Mouse (Mus musculus) intestine, embryonic 14.5 days (tissue): ENCODE measurements around the gene Medag. TPM values are rescaled to one million over a fixed set of nuclear protein-coding genes. Genes with fewer than 3 reads are reported as not detected.

Experiments used
- ATAC-seq: fragments of 200-750 bp; cut with Nextera tagmentation; replicated peaks from 2 replicates; pipeline ENCODE4 v1.8.0; 2017; ENCODE audit warnings: low read depth, moderate number of reproducible peaks, moderate TSS enrichment, moderate library complexity; ENCODE audit not compliant: low FRiP score, low TSS enrichment
- DNase-seq: peaks from one replicate; pipeline ENCODE4 v3.0.0-alpha.2; 2018; ENCODE audit warnings: low spot score
- H3K27ac ChIP-seq: fragments of 300-500 bp; sonication (generic); 2 replicates; pipeline ENCODE4 v1.5.1; 2014; ENCODE audit warnings: low read depth, mild to moderate bottlenecking, control low read depth
- H3K27me3 ChIP-seq: fragments of 300-500 bp; sonication (generic); replicated peaks from 2 replicates; pipeline ENCODE4 v1.6.1; 2014; ENCODE audit warnings: low read length, control low read depth; ENCODE audit not compliant: control insufficient read depth, insufficient read depth
- H3K36me3 ChIP-seq: fragments of 300-500 bp; sonication (generic); 2 replicates; pipeline ENCODE4 v1.6.1; 2014; ENCODE audit warnings: low read length, control low read depth; ENCODE audit not compliant: control insufficient read depth, insufficient read depth
- H3K4me1 ChIP-seq: fragments of 300-500 bp; sonication (generic); replicated peaks from 2 replicates; pipeline ENCODE4 v1.6.1; 2014; ENCODE audit warnings: low read length, control low read depth, mixed read lengths; ENCODE audit not compliant: control insufficient read depth, insufficient read depth
- H3K4me2 ChIP-seq: fragments of 300-500 bp; sonication (generic); 2 replicates; pipeline ENCODE4 v1.6.1; 2014; ENCODE audit warnings: low read length
- H3K4me3 ChIP-seq: fragments of 300-500 bp; sonication (generic); 2 replicates; pipeline ENCODE4 v1.5.1; 2014; ENCODE audit warnings: low read depth, low read length, control low read depth, mixed read lengths
- H3K9ac ChIP-seq: fragments of 300-500 bp; sonication (generic); 2 replicates; pipeline ENCODE4 v1.6.1; 2014; ENCODE audit warnings: mild to moderate bottlenecking, low read length
- H3K9me3 ChIP-seq: fragments of 300-500 bp; sonication (generic); 2 replicates; pipeline ENCODE4 v1.6.1; 2016; ENCODE audit warnings: low read length, control low read depth; ENCODE audit not compliant: control insufficient read depth
- WGBS: fragments of 180-500 bp; shearing (Covaris S2); extraction: QIAGEN DNeasy Blood & Tissue Kit; methylation state at CpG from one replicate; pipeline ENCODE4 v1.1.7; 2014; 5-methylcytosine and 5-hydroxymethylcytosine counted together
- polyA plus RNA-seq: library from polyadenylated mRNA; unstranded; fragments of >200 nt; fragmentation: Nextera tagmentation; extraction: Ambion mirVana; gene quantifications from 2 replicates; pipeline ENCODE4 v1.2.1, GENCODE M21; 2014

Medag gene
- polyA plus RNA-seq = 2.2 TPM in 2 replicates

DNA sequence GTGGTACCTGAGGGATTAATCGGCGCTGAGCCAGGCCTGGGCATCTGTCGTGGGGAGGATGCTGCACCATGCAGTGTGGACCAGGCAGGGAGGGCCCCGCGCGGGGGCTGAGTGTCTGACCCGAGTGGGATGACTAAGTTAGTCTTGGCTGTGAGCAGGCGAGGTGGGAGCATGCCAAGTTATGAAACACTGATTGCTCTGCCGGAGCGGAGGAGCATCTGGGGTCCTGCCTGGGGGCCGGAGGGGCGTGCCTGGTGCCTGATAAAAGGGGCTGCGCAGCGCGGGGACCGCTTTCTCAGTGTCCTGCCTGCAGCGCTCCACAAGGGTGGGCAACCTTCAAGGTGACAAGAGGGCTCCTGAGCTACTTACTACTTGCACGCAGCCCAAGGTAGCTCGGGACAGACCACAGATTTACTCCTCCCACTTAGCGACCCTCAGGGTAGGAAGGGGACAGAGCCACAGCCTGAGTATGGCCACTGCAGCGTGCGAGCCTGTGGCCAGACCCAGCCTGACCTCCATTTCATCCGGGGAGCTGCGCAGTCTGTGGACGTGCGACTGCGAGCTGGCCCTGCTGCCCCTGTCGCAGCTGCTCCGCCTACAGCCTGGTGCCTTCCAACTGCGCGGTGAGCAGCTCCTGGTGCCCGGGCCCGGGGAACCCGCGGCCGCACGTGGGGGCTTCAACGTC, at the start of gene Medag:
Gene Medag (plus strand): TSS at position 241 of the 685 bp plus-strand sequence.
- peak within 1 kb of the TSS; percentile 49 for H3K9ac ChIP-seq
- peaks cover 9% of the 10 kb centered on the region; the same call in 1 of the 2 replicates for H3K27me3 ChIP-seq
- 0 out of 2 replicates have a peak, but pooled peaks cover 3% of the 10 kb centered on the region for H3K9me3 ChIP-seq
- DNase-seq = peak; percentile 68
- H3K4me3 ChIP-seq = peak within 1 kb of the TSS; percentile 33
- H3K27ac ChIP-seq = no peak within 1 kb of the TSS
- H3K36me3 ChIP-seq = no peaks in the 10 kb centered on the region
- 5% methylated on average over 38 of the region's 38 CpGs for WGBS
- peak within 1 kb of the TSS; percentile 67 for H3K4me2 ChIP-seq
- peak; percentile 76 for ATAC-seq
- H3K4me1 ChIP-seq = peaks cover 9% of the 10 kb centered on the region; the same call in 1 of the 2 replicates

DNA sequence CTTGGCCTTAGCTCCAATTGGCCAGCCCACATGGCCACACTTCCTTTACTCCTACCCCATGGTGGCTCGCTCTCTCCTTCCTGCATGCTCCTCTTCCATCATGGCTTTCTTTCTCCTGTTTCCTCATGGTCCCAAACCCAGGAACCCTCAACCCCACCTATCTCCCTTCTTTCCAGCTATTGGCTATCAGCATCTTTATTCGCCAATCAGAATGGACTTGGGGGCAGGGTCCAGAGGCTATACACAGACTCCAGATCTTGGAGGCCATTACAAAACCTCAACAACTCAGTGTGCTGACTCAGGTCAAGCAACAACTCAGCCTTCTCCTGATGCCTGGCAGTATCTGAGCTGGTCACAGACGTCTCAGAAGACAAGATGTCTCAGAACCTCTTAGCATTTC, 48.9 kb upstream of the Medag start:
- Histone ChIP-seq H3K36me3 (no peaks in the 10 kb centered on the region), H3K27ac (no peak overlapping the region), H3K9me3 (peaks cover 5% of the 10 kb centered on the region; the same call in 1 of the 2 replicates), H3K4me3 (no peak overlapping the region), H3K4me1 (no peaks in the 10 kb centered on the region), H3K9ac (no peak overlapping the region), H3K4me2 (no peak overlapping the region), H3K27me3 (no peaks in the 10 kb centered on the region)
- no peak for DNase-seq
- 87% methylated on average over 3 of the region's 3 CpGs for WGBS
- no peak for ATAC-seq

DNA sequence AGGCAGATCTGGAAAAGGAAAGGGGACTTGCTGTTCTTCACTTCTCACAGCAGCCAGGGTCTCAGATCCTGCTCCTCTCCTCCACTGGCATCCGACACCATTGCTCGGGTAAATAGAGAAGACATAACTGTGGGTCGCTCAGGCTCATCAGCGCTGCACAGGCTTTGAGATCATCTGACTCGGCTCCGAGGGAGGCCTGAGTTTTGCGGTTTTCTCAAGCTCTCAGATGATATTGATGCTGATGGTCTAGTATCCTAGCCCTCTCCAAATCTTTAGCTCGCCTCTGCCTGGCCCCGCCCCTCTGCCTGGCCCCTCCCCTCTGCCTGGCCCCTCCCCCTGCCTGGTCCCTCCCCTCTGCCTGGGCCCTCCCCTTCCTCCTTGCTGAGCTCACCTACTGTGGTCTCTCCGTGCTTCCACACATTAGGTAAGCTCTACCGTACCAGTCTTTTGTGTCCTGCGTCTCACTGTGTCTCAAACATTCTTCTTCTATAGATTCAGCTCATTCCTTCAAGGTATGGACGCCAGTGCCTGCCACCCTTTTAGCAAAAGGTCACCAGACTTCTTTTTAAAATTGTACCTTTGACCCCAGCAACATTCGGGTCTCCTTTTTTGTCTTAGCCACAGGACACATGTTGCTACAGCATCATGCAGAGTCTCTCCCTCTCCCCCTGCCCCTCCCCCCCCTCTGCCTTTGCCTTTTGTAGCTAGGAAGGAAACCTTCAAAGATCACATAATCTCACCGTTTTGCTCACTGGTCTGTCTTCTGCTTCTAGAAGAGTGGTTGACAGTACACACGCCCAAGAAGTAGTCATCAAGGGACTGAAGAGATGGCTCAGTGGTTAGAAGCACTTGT, 47.4 kb upstream of the Medag start:
- Histone ChIP-seq H3K4me1 (peaks cover 14% of the 10 kb centered on the region), H3K27ac (no peak overlapping the region), H3K9ac (no peak overlapping the region), H3K27me3 (no peaks in the 10 kb centered on the region), H3K36me3 (no peaks in the 10 kb centered on the region), H3K4me2 (no peak overlapping the region), H3K9me3 (peaks cover 5% of the 10 kb centered on the region; the same call in 1 of the 2 replicates), H3K4me3 (no peak overlapping the region)
- DNase-seq (no peak), ATAC-seq (no peak)
- WGBS = 65% methylated on average over 16 of the region's 16 CpGs

GRCm38 (mm10) chr5:149367011-149367410, 44.5 kb upstream of the Medag start:
- 88% methylated on average over 2 of the region's 2 CpGs for WGBS

GRCm38 (mm10) chr5:149367544-149368466, 43.7 kb upstream of the Medag start:
- Histone ChIP-seq H3K4me2 (no peak overlapping the region), H3K9me3 (no peaks in the 10 kb centered on the region), H3K9ac (no peak overlapping the region), H3K27me3 (no peaks in the 10 kb centered on the region), H3K4me1 (peaks cover 20% of the 10 kb centered on the region), H3K4me3 (no peak overlapping the region), H3K27ac (no peak overlapping the region), H3K36me3 (no peaks in the 10 kb centered on the region)
- WGBS = 58% methylated on average over 7 of the region's 7 CpGs
- ATAC-seq (no peak), DNase-seq (no peak)

More at GRCm38 (mm10) chr5:149367011-149367410, 44.5 kb upstream of the Medag start:
- Histone ChIP-seq H3K36me3 (no peaks in the 10 kb centered on the region), H3K9ac (no peak overlapping the region), H3K4me3 (no peak overlapping the region), H3K9me3 (no peaks in the 10 kb centered on the region), H3K4me1 (peaks cover 20% of the 10 kb centered on the region), H3K27ac (no peak overlapping the region), H3K4me2 (no peak overlapping the region), H3K27me3 (no peaks in the 10 kb centered on the region)
- no peak for DNase-seq
- ATAC-seq = no peak

GRCm38 (mm10) chr5:149368575-149369312, 42.8 kb upstream of the Medag start:
- Histone ChIP-seq H3K9me3 (no peaks in the 10 kb centered on the region), H3K27me3 (no peaks in the 10 kb centered on the region), H3K27ac (peak overlapping the region; percentile 28; the same call in 1 of the 2 replicates), H3K4me3 (no peak overlapping the region), H3K36me3 (no peaks in the 10 kb centered on the region), H3K4me1 (peaks cover 27% of the 10 kb centered on the region), H3K4me2 (0 out of 2 replicates have a peak overlapping the region, but pooled peaks have one; percentile 5), H3K9ac (no peak overlapping the region)
- WGBS = 22% methylated on average over 12 of the region's 12 CpGs
- DNase-seq = no peak
- ATAC-seq = no peak

DNA sequence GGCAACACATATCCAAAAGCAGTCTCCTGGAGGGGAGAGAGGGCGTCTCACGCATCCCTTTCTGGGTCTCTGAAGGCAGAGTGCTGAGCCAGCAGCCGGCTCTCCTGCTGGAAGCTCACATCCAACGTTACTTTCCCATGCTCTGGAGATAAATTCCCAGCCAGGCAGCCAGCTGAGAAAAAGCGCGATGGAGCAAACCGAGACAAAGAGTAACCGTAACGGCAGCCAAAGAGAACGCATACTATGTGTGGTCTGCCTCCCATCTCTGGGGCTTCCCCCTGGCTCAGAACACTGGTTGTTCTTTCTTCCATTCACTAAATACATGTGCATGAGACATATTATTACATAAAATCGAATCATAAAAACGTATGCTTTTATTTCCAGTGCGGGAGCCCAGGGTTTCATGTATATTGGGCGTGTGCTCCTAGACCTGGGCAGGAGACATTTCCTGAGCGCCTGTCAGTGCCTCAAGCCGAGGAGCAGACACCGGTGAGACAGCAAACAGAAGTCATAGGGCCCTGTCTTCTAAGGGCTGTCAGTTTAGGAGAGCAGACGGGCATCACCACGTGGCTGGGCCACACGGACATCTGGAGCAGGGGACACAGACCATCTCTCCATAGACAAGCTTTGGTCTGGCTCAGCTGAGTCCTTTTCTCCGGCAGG, 42.0 kb upstream of the Medag start:
- no peak for ATAC-seq
- Histone ChIP-seq H3K4me2 (0 out of 2 replicates have a peak overlapping the region, but pooled peaks have one; percentile 5), H3K4me1 (peaks cover 31% of the 10 kb centered on the region), H3K36me3 (no peaks in the 10 kb centered on the region), H3K9ac (no peak overlapping the region), H3K27me3 (no peaks in the 10 kb centered on the region), H3K27ac (peak overlapping the region; percentile 28), H3K4me3 (no peak overlapping the region), H3K9me3 (no peaks in the 10 kb centered on the region)
- DNase-seq = no peak
- WGBS = 51% methylated on average over 21 of the region's 21 CpGs
